Mouse (Mus musculus): ENCODE data around the gene Ank3. TPM values are rescaled to one million over a fixed set of nuclear protein-coding genes. Genes with fewer than 3 reads are reported as not detected.

Gene Ank3
- total RNA-seq, 2 experiments from 2014 or later, result 0.77 TPM; not detected in 1

GRCm38 (mm10) chr10:69858011-69858410, 459.4 kb downstream of the Ank3 start:
- ATAC-seq (replicated peaks; ENCODE audit: low FRiP score, poor library complexity, severe bottlenecking), result no peak

GRCm38 (mm10) chr10:69858897-69859605, 460.5 kb downstream of the Ank3 start:
- no peak for ATAC-seq (replicated peaks; ENCODE audit: low FRiP score, poor library complexity, severe bottlenecking)

GRCm38 (mm10) chr10:69859848-69860479, 461.4 kb downstream of the Ank3 start:
- ATAC-seq (replicated peaks; ENCODE audit: low FRiP score, poor library complexity, severe bottlenecking), result no peak

- ATAC-seq (replicated peaks; ENCODE audit: low FRiP score, poor library complexity, severe bottlenecking), result no peak
These were observed 464.3 kb downstream of the Ank3 start for GRCm38 (mm10) chr10:69862829-69863228.

GRCm38 (mm10) chr10:69870348-69870747, 471.8 kb downstream of the Ank3 start:
- no peak; the same call in 1 of the 2 replicates for ATAC-seq (replicated peaks; ENCODE audit: low FRiP score, poor library complexity, severe bottlenecking)

GRCm38 (mm10) chr10:69870947-69871346, 472.4 kb downstream of the Ank3 start:
- no peak for ATAC-seq (replicated peaks; ENCODE audit: low FRiP score, poor library complexity, severe bottlenecking)

GRCm38 (mm10) chr10:69872182-69872741, 473.7 kb downstream of the Ank3 start:
- no peak for ATAC-seq (replicated peaks; ENCODE audit: low FRiP score, poor library complexity, severe bottlenecking)

GRCm38 (mm10) chr10:69872892-69873291, 474.3 kb downstream of the Ank3 start:
- no peak for ATAC-seq (replicated peaks; ENCODE audit: low FRiP score, poor library complexity, severe bottlenecking)

- no peak for ATAC-seq (replicated peaks; ENCODE audit: low FRiP score, poor library complexity, severe bottlenecking)
These were observed 476.2 kb downstream of the Ank3 start for GRCm38 (mm10) chr10:69874806-69875205.

- no peak for ATAC-seq (replicated peaks; ENCODE audit: low FRiP score, poor library complexity, severe bottlenecking)
These were observed 485.5 kb downstream of the Ank3 start for GRCm38 (mm10) chr10:69883935-69884680.

GRCm38 (mm10) chr10:69888399-69888798, 489.8 kb downstream of the Ank3 start:
- peak; percentile 92 for ATAC-seq (replicated peaks; ENCODE audit: low FRiP score, poor library complexity, severe bottlenecking)

GRCm38 (mm10) chr10:69889779-69890178, 491.2 kb downstream of the Ank3 start:
- no peak for ATAC-seq (replicated peaks; ENCODE audit: low FRiP score, poor library complexity, severe bottlenecking)

- no peak for ATAC-seq (replicated peaks; ENCODE audit: low FRiP score, poor library complexity, severe bottlenecking)
These were observed 491.9 kb downstream of the Ank3 start for GRCm38 (mm10) chr10:69890389-69890985.

- no peak for ATAC-seq (replicated peaks; ENCODE audit: low FRiP score, poor library complexity, severe bottlenecking)
These were observed 493.6 kb downstream of the Ank3 start for GRCm38 (mm10) chr10:69892162-69892561.

- no peak for ATAC-seq (replicated peaks; ENCODE audit: low FRiP score, poor library complexity, severe bottlenecking)
These were observed 497.0 kb downstream of the Ank3 start for GRCm38 (mm10) chr10:69895606-69896005.

- ATAC-seq (replicated peaks; ENCODE audit: low FRiP score, poor library complexity, severe bottlenecking), result no peak
These were observed 499.4 kb downstream of the Ank3 start for GRCm38 (mm10) chr10:69897927-69898326.

- no peak for ATAC-seq (replicated peaks; ENCODE audit: low FRiP score, poor library complexity, severe bottlenecking)
These were observed 500.2 kb downstream of the Ank3 start for GRCm38 (mm10) chr10:69898821-69899220.

- ATAC-seq (replicated peaks; ENCODE audit: low FRiP score, poor library complexity, severe bottlenecking), result no peak
These were observed 501.2 kb downstream of the Ank3 start for GRCm38 (mm10) chr10:69899788-69900187.

GRCm38 (mm10) chr10:69902024-69902423, 503.5 kb downstream of the Ank3 start:
- no peak for ATAC-seq (replicated peaks; ENCODE audit: low FRiP score, poor library complexity, severe bottlenecking)

- ATAC-seq (replicated peaks; ENCODE audit: low FRiP score, poor library complexity, severe bottlenecking), result no peak
These were observed 505.7 kb downstream of the Ank3 start for GRCm38 (mm10) chr10:69904321-69904720.

Data from erythroblast, adult 5-6 weeks (primary cell).